Mouse (Mus musculus): ENCODE measurements at regions not wholly inside any gene's neighbourhood (a gene's known extent, or its start where the extent isn't known, plus 50 kb on each side); places are given as distances from the start of the nearest gene placed in this dataset.
A peak's percentile ranks its signal among the peaks of the same experiment; 100 is the strongest.

DNA sequence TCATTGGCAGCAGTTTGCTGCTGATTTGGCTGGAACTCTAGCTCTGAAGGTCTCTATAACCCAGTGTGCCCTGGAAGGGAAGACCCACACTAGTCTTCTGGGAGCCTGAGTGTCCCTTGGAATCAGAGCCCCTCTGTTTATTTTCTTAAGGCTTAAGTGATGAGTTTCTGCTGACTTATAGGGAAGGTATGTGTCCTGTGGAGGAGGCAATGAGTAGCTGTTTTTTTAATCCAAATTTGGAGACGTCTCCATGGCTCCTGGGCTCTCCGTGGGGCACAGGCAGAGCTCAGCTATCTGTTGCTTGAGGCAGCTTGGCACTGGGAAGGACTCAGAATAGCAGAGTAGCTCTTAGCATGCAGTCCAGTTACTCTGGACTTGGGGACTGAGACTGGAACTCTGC, 146.4 kb downstream of the Ttc32 start:
- no peak for DNase-seq

DNA sequence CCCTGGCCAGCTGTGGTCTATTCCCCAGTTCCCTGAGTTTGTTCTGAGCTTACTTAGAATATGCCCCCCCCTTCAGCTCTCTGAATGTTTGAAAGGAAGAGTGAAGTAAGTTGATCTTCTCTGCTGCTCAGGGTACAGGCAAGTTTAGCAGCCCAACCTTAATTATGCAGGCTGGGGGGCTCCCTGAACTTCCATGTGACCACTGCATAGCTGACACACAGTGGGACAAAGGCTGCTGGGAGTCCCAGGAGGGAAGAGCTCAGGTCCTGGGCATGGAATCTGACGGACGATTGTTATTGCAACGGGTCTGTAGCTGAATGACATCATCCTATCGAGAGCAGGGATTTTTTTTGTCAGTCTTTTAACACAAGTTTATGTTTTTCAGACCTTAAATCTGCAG, 148.8 kb downstream of the Ttc32 start:
- DNase-seq = no peak

DNA sequence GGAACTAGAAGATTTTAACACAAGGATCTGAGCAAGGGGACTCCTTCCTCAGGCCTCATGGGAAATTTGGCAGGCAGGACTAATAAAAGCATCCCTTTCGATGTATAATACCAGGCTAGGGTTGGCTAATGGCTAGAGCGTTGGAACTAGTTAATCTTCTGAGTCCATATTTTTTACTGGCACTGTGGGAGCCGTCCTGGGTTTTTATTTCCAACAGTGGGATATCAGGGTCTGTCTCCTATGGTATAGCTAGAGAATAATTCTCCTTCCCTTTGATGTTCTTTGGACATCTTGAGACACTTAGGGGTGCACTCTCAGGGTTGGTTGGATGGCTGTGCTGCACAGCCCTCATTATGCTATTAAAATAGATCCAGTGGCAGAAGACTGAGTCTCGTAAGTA, 150.9 kb downstream of the Ttc32 start:
- DNase-seq = no peak

DNA sequence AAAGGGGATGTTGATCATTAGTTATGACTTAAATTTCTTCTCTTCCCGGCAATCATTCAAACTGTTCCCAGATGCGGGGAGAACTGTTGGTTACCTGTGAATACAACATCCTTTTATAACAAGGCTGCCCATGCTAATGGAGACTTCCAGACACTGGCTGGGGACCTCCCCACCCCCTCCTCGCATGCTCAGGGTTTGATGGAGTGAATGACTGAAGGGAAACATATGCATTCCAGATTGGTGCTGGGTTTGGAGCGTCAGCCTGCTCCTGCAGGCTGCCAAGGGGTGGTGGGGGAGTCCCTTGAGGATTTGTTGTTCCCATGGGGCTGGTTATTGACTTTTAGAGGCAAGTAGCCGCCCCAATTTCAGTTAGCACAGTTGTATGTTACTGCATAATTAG, 161.9 kb downstream of the Ttc32 start:
- DNase-seq = no peak

DNA sequence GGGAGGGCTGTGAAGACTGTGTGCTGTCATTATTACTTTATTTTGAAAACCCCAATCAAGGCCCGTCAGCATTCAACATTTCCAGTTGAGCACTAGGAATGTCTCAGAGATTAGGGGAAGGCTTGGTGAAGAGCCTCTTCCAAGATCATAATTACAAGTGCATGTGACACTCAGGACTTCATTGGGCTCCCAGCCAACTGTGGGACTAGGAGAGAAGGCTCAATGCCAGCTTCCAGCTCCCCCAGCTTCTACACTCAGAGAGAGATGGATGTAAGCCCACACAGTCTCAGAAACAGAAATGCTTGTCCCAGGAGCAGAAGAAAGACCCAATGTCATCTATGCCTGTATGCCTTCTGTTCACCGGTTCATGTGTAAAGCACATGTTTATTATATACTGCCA, 169.5 kb downstream of the Ttc32 start:
- no peak for DNase-seq

DNA sequence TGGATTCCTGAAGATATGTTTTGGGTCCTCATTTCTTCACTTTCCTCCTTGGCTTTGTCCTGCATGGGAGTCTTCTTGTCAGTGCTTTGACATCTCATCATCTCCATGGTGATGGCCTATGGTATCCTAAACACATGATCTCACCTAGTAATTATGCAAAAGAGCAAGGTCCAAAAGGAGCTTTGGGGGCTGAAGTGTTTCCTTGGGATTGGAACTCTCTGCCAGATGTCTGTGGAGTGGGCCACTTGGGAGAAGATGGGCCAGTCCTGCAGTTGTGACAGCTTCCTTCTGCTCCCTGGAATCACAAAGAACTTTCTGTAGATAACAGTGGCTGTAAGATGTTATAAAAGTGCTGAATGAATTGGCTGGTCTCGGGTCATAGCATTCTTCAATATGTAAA, 182.4 kb downstream of the Ttc32 start:
- no peak for DNase-seq

DNA sequence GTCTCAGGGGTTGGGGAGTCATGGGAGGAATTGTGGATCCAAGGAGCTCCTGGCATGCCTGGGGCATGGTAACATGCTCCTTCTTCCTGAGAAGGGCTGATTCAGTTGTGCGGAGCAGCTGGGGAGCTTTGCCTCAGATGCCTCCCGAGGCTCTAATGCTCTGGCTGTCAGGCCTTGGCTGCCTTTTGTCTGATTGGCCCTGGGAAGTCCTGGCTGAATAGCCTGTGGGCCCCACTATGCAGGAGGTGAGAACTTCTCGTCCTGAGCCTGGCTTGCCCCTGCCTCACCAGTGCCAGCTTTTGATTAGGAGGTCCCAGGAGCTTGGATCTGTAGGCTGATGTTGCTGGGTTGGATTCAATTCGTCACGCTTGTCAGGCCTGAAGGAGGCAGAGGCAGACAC, 195.2 kb downstream of the Ttc32 start:
- peak in 1 of 2 experiments; percentile 3 for DNase-seq

DNA sequence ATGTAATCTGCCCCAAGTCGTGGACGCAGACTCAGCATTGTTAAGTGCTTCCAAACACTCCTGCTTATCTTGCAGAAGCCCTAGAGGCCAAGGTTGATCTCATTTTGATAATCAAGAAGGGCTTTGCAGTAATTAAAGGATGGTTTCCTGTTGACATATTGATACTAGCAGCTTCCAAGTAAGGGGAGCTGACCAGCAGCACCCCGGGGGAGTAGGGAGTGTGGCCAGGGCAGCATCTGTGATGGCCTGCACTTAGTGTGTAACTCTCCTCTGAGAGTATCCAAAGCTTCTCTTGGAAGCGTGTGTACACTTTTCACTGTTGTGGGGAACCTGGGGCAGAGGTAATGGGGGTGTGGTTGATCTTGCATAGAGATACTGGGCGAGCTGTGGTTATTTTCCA, 198.1 kb downstream of the Ttc32 start:
- no peak for DNase-seq

DNA sequence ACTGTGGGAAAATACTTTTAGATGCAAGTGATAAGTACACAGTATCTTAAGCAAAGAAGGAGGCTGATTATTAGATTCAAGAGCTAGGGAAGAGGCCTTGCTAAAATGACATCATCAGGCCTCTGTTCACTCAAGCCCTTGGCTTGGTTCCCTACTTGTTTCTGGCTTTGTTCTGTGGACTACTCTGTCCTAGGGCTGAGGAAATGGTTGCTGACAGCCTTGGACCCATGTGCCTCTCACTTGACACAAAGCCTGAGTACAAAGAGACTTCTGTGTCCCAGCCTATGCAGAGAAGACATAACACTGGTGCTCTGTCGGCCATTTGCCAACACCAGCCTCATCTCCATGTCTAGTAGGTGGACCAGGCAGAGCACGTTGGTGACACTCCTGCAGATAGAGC, 198.7 kb downstream of the Ttc32 start:
- peak in 1 of 2 experiments; percentile 2 for DNase-seq

DNA sequence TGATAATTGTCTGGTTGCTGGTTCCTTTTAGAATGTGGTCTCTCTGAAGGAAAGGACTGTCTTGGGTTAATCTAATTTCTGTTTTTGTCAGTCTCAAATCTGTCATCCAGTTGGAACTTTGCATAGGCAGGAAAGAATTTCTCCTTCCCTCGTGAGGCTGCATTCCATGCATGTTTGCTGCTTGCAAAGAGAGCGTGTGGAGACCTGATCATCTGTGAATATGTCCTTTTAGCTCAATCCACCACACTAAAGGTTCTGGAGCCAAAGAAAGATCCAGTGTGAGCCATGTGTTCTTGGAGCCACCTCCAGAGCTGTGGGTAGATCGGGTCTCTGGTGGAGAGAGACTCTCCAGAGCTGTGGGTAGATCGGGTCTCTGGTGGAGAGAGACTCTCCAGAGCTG, 200.2 kb downstream of the Ttc32 start:
- no peak for DNase-seq

DNA sequence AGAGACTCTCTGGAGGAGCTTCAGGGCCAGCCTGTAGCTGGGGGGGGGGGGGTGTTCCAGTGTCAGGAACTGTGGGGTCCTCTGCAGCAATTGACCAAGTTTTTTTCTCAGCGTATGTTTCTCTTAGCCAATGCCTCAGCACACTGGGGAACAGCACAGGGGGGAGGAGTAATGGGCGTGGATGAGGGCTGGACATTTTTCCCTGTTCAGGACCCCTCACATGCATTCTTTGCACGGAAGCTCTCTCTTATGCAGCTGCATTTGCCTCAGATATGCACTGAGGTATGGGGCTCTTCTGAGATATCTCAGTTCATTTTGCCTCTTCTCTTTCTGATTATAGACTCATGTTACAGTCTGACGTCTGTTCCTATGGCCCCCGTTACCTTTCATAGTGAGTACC, 200.8 kb downstream of the Ttc32 start:
- no peak for DNase-seq

DNA sequence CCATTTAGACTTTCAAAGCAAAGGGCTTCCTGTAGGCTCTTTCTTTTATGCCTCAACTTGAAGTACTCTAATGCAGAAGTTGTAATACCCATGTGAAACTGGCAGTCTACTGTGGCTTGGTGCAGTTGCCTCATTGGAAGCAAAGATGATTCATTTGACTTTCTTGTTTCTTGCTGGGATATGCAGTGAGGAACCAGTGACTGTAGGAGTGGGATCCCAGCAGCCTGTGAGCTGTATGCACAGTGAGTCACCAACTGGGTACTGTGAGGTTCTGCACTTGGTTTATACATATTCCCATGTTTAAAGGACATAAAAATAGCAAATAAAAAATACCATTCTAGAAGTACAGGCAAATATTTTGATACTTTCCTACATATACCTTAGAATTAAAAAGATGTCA, 202.6 kb downstream of the Ttc32 start:
- no peak for DNase-seq

DNA sequence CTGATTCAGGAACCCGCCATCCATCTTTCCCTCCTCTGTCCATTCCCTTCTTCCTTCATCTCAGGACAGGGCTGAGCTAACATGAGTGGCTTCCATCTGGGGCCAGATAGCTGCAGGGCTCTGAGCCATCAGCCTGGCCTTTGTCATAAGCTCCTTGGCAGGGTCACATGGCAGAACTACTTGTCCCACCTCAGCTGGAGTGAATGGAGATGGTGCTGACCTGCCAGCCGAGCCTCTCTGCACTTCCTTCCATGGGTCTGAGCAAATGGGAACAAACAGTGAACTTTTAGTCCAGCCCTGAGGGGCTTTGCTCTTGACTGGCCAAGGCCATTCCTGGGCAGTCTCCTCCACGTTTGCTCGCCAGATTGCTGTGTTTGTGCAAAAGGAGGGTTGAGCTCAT, 206.1 kb downstream of the Ttc32 start:
- DNase-seq = no peak

DNA sequence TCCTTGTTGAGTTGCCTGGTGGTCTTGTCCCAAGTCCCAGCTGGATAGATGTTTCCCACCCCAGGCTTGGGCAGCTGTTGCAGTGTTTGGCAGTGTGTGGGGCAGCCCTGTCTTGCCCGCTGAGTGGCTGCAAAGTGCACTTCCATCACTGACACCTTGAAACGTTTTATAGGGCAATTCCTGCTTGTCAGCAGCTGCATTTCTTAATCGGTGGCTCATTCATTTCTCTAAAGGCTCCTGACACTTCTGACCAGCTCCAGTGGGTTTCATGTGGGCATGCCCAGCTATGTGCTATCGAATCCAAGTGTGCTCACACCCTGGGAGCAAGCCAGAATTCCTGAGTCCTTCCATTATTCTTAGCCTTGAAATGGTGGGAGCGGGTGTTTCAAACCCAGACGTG, 207.7 kb downstream of the Ttc32 start:
- no peak for DNase-seq

DNA sequence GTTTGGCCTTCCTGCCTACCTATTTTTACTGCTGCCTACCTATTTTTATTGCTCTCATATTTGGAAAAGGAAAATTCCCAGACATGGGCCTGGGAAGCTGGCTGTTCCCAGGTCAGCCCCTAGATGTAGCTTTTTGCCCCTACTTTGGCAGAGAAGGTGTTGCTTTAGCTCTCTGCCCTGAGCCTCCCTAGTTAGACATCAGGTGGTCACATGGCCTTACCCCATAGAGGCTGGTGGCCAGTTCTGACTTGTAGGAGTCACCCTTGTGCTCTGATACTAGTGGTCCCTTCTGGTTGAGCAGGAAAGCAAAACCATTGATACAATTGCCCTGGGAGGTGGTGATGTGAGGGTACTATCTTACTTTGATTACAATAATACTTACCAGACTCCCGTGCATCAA, 208.2 kb downstream of the Ttc32 start:
- no peak for DNase-seq

DNA sequence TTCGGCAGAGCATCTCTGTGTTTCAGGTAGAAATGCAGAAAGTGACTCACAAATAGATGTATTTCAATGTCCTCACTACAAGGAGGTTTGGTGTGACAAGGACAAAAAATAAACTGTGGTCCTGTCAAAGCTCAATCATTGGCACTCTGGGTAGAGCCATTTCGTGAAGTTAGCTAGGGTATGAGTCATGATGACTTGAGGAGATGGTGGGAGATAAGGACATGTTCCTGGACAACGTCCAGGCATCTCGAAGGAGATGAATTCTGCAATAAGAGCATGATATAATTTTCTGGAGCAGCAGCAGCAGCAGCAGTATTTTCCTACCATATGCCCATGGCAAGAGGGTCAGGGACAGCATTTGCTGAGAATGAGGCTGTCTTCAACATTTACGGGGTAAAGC, 217.7 kb downstream of the Ttc32 start:
- no peak for DNase-seq

DNA sequence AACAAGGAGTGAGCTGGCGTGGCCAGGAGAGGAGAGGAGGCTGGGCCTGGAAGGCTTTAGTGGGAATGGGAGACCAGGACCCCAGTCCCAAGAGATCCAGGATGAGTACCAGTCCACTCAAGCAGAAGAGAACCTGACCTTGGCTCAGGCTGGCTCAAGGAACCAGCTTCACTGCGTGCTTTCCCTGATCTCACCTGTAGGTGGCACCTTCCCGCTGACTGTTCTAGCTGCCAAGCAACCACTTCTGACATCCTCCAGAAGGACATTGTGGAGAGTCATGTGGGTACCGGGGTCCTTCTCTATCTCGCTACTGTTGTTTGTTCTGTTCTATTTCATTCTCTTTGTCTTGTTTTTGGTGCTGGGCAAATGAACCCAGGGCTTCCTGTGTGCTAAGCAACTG, 222.0 kb downstream of the Ttc32 start:
- DNase-seq = peak; percentile 72

DNA sequence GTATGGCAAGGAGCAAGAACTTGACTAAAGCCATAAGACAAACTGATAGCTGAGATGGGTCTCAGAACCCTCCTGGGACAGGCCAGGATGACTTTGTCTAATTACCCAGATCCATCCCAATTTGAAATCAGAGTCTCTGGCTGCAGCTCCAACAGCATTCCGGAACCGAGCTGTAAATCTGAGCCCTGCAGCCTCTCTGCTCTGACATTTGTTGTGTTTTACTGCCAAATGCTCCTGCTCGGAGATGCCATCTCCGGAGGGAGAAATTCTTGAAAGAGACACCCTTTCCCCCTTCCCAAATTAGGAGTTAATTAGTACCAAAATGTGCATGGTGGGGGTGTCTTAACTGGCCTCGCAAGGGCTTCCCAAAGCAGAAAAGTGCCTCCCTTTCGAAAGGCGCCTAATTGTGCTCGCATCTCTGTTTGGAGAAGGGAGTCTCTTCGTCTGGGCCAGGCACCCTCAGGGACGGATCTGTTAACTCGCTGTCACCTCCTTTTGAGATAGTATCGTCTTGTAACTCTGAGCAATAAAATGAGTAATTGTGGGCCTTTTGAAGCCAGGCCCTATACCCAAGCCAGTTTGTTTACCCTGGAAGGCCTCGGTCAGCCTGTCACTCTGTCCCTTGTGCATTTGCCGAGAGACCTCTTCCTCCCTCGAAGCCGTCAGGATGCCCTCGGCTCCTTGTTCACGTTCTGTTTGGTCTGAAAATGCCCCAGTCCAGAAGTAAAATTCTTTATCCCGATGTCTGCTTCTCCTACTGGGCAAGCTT, 223.7 kb downstream of the Ttc32 start:
- no peak for DNase-seq

DNA sequence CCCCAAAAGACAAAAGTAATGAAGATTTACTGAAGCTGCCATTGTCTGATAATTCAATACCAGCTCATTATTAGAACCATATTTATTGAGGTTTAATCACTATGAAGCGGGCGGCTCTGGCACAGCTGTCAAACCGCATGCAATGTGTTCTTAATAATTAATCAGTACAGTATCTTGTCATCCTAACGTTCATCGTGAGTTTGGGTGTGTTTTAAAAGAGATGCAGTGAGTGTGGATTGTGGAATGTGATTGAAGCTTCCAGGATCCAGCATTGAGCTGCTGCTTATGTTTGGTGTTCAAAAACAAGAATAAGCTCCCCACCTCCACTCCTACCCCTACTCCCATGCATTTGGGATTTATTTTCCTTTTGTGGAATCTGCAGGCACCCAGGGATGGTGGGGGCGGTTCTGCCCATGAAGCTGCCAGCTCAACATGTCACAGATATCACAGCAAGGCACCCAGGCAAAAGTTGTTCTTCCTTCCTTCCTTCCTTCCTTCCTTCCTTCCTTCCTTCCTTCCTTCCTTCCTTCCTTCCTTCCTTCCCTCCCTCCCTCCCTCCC, 224.6 kb downstream of the Ttc32 start:
- no peak for DNase-seq

DNA sequence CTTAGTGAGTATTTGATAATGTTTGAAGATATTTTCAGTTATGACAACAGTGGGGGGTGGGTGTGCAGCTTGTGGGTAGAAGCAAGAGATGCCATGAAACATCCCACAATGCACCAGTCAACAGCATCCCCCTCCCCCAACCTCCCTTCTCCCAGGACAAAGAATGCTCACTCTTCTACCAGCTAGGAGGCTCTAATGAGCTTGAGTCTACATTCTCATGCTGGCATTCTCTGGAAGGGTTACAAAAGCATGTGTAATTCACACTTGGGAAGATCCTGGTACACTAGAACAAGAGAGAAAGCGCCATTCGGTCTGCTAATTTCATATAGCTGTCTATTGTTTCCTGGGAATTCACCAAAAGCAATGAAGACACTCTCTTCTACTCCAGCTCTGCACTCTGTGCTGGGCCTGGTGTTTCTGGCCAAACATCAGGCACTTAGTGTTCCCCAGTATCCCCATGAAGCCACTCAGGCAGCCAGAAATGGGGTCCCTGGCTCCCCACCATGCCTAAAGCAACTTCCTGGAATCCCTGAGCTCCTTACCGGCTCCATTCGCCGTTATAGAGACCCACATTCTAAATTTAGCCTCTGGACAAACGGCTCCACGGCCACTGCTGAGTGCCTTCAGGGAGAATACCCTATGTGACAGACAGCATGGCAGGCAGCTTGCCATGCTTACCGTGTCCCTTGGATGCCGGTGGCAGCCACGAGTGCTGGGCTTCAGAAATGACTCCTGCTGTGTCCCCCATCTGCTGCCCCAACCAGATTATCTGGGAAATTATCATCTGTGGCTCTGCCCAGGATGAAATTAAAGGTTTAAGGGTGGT, 226.1 kb downstream of the Ttc32 start:
- no peak for DNase-seq

DNA sequence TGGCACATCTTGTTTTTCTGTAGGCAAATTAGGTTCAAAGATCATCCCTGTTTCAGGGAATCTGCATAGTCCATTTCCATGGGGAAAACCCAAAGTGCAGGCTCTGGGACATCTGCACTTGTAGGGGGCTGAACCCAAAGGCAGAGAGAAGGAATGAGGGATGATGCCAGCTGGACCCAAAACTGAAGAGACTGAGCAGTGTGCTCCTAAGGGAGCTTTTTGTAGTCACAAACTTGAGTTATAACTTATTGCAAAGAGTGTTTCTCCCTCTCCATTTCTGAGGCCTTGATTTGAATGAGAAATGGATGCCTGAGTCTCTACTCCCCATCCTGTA, 226.7 kb downstream of the Ttc32 start:
- no peak for DNase-seq

DNA sequence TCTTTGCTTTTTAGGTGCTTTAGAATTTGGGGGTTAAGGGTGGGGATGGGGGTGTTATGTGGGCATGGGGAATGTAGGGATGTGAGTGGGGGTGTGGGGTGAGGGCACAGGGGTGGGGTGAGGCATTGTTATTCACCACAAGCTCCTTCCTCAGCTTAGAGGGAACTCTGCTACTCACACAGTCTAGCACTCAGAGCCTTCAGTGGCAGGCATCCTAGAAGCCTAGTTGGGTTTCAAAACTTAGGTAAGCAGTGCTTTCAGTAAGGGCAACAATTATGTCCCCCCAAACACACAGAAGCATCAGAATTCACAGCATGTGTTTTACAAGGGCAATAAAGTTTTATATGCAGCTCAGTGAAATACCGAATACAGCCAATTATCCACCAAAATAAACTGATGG, 228.4 kb downstream of the Ttc32 start:
- DNase-seq = no peak

DNA sequence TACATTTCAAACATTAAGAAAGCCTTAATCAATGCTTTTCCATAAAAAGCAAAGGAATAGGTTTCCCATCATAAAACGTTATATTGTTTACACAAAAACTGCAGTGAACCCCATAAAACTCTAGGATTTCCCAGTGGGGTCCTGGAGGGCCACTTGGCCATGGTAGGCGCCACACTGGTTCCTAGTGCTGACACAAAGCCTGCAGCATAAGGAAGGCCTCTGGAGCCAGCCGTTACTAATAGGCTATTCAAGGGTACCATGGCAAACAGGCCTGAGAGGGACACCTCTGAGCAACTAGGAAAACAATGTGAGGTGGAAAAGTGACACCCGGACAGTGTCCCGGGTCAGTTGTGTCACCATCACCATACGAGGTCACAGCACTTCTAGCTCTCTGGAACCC, 231.9 kb downstream of the Ttc32 start:
- no peak for DNase-seq

DNA sequence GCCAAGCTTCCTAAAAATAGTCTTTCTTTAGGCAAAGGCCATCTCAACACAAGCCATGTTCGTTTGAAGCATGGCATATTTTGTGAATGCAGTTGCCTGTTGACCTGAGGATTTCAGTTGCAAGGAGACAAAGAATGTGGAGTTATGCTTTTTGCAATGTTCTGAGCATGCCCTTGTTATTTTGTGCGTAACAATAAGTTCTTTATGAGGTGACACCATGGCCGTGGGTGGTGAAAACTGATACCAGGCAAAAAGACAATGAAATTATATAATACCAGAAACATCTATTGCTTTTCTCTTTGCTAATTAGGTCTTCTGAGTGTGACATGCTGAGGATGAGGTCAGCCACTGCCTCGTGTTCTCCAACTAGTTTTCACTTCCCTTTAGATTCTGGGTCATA, 236.4 kb downstream of the Ttc32 start:
- DNase-seq = no peak
